Mouse (Mus musculus): ENCODE measurements at regions not wholly inside any gene's neighbourhood (a gene's known extent, or its start where the extent isn't known, plus 50 kb on each side); places are given as distances from the start of the nearest gene placed in this dataset.

- DNase-seq = peak; percentile 4
Observed at GRCm38 (mm10) chrX:145848937-145849783, 344.2 kb upstream of the Amot start.

GRCm38 (mm10) chrX:145833106-145833505 lies 328.1 kb upstream of the Amot start:
- DNase-seq = no peak

GRCm38 (mm10) chrX:145812995-145813394 lies 308.0 kb upstream of the Amot start:
- no peak for DNase-seq

All from thymus, postnatal 4 days (tissue).